In genomic region chr13:45059206-45059605, GRCm38 (mm10) we compare ENCODE assay signal across 29 mouse cellular contexts. TPM values are rescaled to one million over a fixed set of nuclear protein-coding genes. Genes with fewer than 3 reads are reported as not detected.
A peak's percentile ranks its signal among the peaks of the same experiment; 100 is the strongest.
DNase-seq lines count a peak whose midpoint lies in the region; ATAC-seq lines count a peak whose summit lies in the region.
"Had no signal": no experiment of that assay in that cellular context is flagged by ENCODE, and none has a peak within 500 bp of the region (broad histone marks: within the 10 kb centered on the region; RNA-seq: fewer than 3 reads in every experiment).

No protein-coding gene starts in this region.

- intact Hi-C loops in gastrocnemius, postnatal 14 days (cut with DNase I; ENCODE audit: low total_unique reads): no loop called here

- no peak overlapping the region for H3K9ac ChIP-seq in midbrain, embryonic 11.5 days (ENCODE audit: low read length)
- no peak overlapping the region for H3K9ac ChIP-seq in midbrain, embryonic 16.5 days (ENCODE audit: low read depth, low read length)
- H3K9ac ChIP-seq: embryonic facial prominence, embryonic 15.5 days; hindbrain, embryonic 14.5 days; limb, embryonic 12.5 days; liver, embryonic 15.5 days; lung, embryonic 14.5 days; neural tube, embryonic 12.5 days had no signal

- peak; percentile 22 to 46 for DNase-seq in cerebellum, postnatal 25 days
- no peak for DNase-seq in cerebellum, adult 8-10 months
- DNase-seq in gastrocnemius, postnatal 14 days: peak; percentile 7
- DNase-seq in gastrocnemius, adult 8-10 months (ENCODE audit: low spot score in 2 of 2): no peak
- peak; percentile 10 for DNase-seq in midbrain, embryonic 11.5 days (ENCODE audit: low spot score, missing footprints)
- no peak for DNase-seq in adrenal gland, adult 18-20 months (ENCODE audit: low spot score in 2 of 2)
- DNase-seq: adrenal gland, adult 8-10 months; kidney, adult 9 months; kidney, postnatal 10 days; layer of hippocampus, adult 9-11 months; lung, embryonic 14.5 days; lung, postnatal 14 days; thymus, adult 2 months; thymus, postnatal 36 days had no signal

- H3K4me2 ChIP-seq in midbrain, embryonic 11.5 days: no peak overlapping the region
- H3K4me2 ChIP-seq in midbrain, embryonic 16.5 days (ENCODE audit: low read length): no peak overlapping the region
- H3K4me2 ChIP-seq: embryonic facial prominence, embryonic 15.5 days; hindbrain, embryonic 14.5 days; limb, embryonic 12.5 days; liver, embryonic 15.5 days; lung, embryonic 14.5 days; neural tube, embryonic 12.5 days had no signal

- H3K4me3 ChIP-seq in midbrain, embryonic 11.5 days (ENCODE audit: low read depth, low read length): no peak overlapping the region
- no peak overlapping the region for H3K4me3 ChIP-seq in midbrain, embryonic 16.5 days (ENCODE audit: low read depth, low read length)
- H3K4me3 ChIP-seq: embryonic facial prominence, embryonic 10.5 days; embryonic facial prominence, embryonic 15.5 days; limb, embryonic 12.5 days; liver, embryonic 15.5 days; midbrain, embryonic 10.5 days; myocyte; neural tube, embryonic 12.5 days had no signal

- H3K27me3 ChIP-seq in midbrain, embryonic 11.5 days (ENCODE audit: control insufficient read depth, insufficient read depth, low read length): no peaks in the 10 kb centered on the region
- no peaks in the 10 kb centered on the region for H3K27me3 ChIP-seq in midbrain, embryonic 16.5 days (ENCODE audit: control insufficient read depth, insufficient read depth, low read depth, low read length)
- H3K27me3 ChIP-seq: embryonic facial prominence, embryonic 15.5 days; limb, embryonic 12.5 days; neural tube, embryonic 12.5 days had no signal

- H3K4me1 ChIP-seq in midbrain, embryonic 11.5 days (ENCODE audit: control insufficient read depth, insufficient read depth, low read length): no peaks in the 10 kb centered on the region
- no peaks in the 10 kb centered on the region for H3K4me1 ChIP-seq in midbrain, embryonic 16.5 days (ENCODE audit: control insufficient read depth, insufficient read depth, low read length)
- H3K4me1 ChIP-seq: embryonic facial prominence, embryonic 10.5 days; embryonic facial prominence, embryonic 15.5 days; liver, embryonic 15.5 days; midbrain, embryonic 10.5 days; neural tube, embryonic 12.5 days had no signal

- no peak overlapping the region for H3K27ac ChIP-seq in midbrain, embryonic 11.5 days (ENCODE audit: low read depth, low read length)
- no peak overlapping the region for H3K27ac ChIP-seq in midbrain, embryonic 16.5 days (ENCODE audit: low read length)
- H3K27ac ChIP-seq: embryonic facial prominence, embryonic 10.5 days; embryonic facial prominence, embryonic 15.5 days; hindbrain, embryonic 14.5 days; limb, embryonic 12.5 days; liver, embryonic 15.5 days; midbrain, embryonic 10.5 days; neural tube, embryonic 12.5 days had no signal

- H3K36me3 ChIP-seq in midbrain, embryonic 11.5 days (ENCODE audit: control insufficient read depth, insufficient read depth, low read length): no peaks in the 10 kb centered on the region
- no peaks in the 10 kb centered on the region for H3K36me3 ChIP-seq in midbrain, embryonic 16.5 days (ENCODE audit: control insufficient read depth, insufficient read depth, low read length)
- H3K36me3 ChIP-seq: embryonic facial prominence, embryonic 10.5 days; embryonic facial prominence, embryonic 15.5 days; limb, embryonic 12.5 days; liver, embryonic 15.5 days; midbrain, embryonic 10.5 days; neural tube, embryonic 12.5 days had no signal

- no peak for ATAC-seq in midbrain, embryonic 11.5 days (ENCODE audit: low FRiP score)
- no peak for ATAC-seq in midbrain, embryonic 16.5 days
- ATAC-seq: activated CD4-positive, CD25-positive, alpha-beta regulatory T cell, adult 4 months; intestine, postnatal 0 days had no signal

- no peaks in the 10 kb centered on the region for H3K9me3 ChIP-seq in midbrain, embryonic 11.5 days (ENCODE audit: control insufficient read depth, low read length)
- H3K9me3 ChIP-seq in midbrain, embryonic 16.5 days (replicated peaks; ENCODE audit: control insufficient read depth, low read length, poor library complexity, severe bottlenecking): no peaks in the 10 kb centered on the region
- H3K9me3 ChIP-seq: embryonic facial prominence, embryonic 10.5 days; embryonic facial prominence, embryonic 15.5 days; limb, embryonic 12.5 days; liver, embryonic 15.5 days; midbrain, embryonic 10.5 days; neural tube, embryonic 12.5 days had no signal

- WGBS in midbrain, embryonic 11.5 days: 90% methylated on average over 17 of the region's 17 CpGs
- WGBS in midbrain, embryonic 16.5 days: 87% methylated on average over 17 of the region's 17 CpGs

RNA-seq across cellular contexts. Expression of gene Gm9817, which starts 19.3 kb away (rescaled TPM):
- under 1 TPM in 1 of 2 experiments, not detected in 1; 0.10 TPM for total RNA-seq in gastrocnemius, postnatal 14 days (2021)
- under 1 TPM in 2 of 4 experiments, not detected in 2; 0.12 to 0.22 TPM for total RNA-seq in gastrocnemius, adult 8-10 months (2022)
- 0.14 TPM in 1 of 2 replicates, not detected in the other for polyA plus RNA-seq in midbrain, embryonic 11.5 days (2014; fragmentation: Nextera tagmentation; extraction: Ambion mirVana)
- 0.09 TPM in 1 of 2 replicates, not detected in the other for polyA plus RNA-seq in midbrain, embryonic 16.5 days (2015; fragmentation: Nextera tagmentation; extraction: Ambion mirVana)
- total RNA-seq in adrenal gland, adult 18-20 months (2021): under 1 TPM in 1 of 2 experiments, not detected in 1; 0.19 TPM
- total RNA-seq: hematopoietic stem cell, adult 5-6 weeks; liver, adult 2 months; megakaryocyte progenitor cell, adult 5-6 weeks; midbrain, postnatal 0 days had no signal
- polyA plus RNA-seq: embryonic facial prominence, embryonic 10.5 days; hindbrain, embryonic 14.5 days; limb, embryonic 12.5 days; liver, adult 2 months; liver, embryonic 15.5 days; lung, embryonic 14.5 days; midbrain, embryonic 10.5 days; midbrain, postnatal 0 days; neural tube, embryonic 12.5 days; thymus, adult 2 months had no signal

RNA-seq across cellular contexts. Expression of gene Dtnbp1, which starts 57.3 kb away (rescaled TPM):
- 10 to 100 TPM; 28.3 to 31.4 TPM for total RNA-seq in gastrocnemius, postnatal 14 days (2021)
- 10 to 100 TPM; 65.6 to 74.7 (median 66.2) TPM for total RNA-seq in gastrocnemius, adult 8-10 months (2022)
- polyA plus RNA-seq in midbrain, embryonic 11.5 days (2014; fragmentation: Nextera tagmentation; extraction: Ambion mirVana): 68.9 and 69.5 TPM in 2 replicates
- polyA plus RNA-seq in midbrain, embryonic 16.5 days (2015; fragmentation: Nextera tagmentation; extraction: Ambion mirVana): 130 and 136 TPM in 2 replicates
- total RNA-seq in adrenal gland, adult 18-20 months (2021): 10 to 100 TPM; 52.0 to 98.8 TPM

Comparison
In these comparisons a context has a peak if more than half of its experiments do, and no peak if none do; other contexts are left out.
1. DNase-seq: peak in cerebellum, postnatal 25 days (2 of 2), gastrocnemius, postnatal 14 days (single experiment) and midbrain, embryonic 11.5 days (single experiment); none in cerebellum, adult 8-10 months (single experiment), gastrocnemius, adult 8-10 months (0 of 2) and adrenal gland, adult 18-20 months (0 of 2).